In the genomic region with DNA sequence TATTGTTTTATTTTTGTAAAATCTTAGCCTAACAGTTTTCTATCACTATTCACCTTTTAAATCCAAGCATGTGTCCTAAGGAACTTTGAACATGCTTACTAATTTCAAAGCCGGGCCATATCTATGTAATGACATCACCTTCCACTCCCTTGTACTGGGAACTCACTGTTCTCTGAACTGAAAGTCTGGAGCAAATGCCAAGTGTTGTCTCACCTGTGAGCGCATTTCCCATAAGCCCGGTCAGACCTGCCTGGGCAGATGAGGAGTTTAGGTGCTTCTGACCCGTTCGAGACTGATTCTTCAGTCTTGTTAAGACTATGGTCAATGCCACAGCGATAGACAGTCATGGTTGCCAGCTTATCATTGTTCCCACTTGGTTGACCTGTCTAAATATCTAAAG, we compare ENCODE assay signal across 15 mouse cellular contexts. TPM values are rescaled to one million over a fixed set of nuclear protein-coding genes. Genes with fewer than 3 reads are reported as not detected.
DNase-seq lines count a peak whose midpoint lies in the region; ATAC-seq and TF ChIP-seq lines count a peak whose summit lies in the region.
"Had no signal": no experiment of that assay in that cellular context is flagged by ENCODE, and none has a peak within 500 bp of the region (broad histone marks: within the 10 kb centered on the region; RNA-seq: fewer than 3 reads in every experiment).

No protein-coding gene starts in this region.

- peak; percentile 34 for DNase-seq in gastrocnemius, adult 18-20 months (ENCODE audit: low spot score)
- DNase-seq in gastrocnemius, postnatal 10 days: no peak
- DNase-seq in kidney, adult 2 months: peak; percentile 48
- no peak for DNase-seq in kidney, postnatal 4 days
- DNase-seq in urinary bladder, postnatal 36 days (ENCODE audit: low spot score in 2 of 2): peak; percentile 67 to 69
- DNase-seq in urinary bladder, postnatal 10 days (ENCODE audit: low spot score): no peak
- peak; percentile 82 for DNase-seq in stomach, postnatal 0 days (ENCODE audit: low spot score)
- no peak for DNase-seq in cerebellum, adult 9-10 months
- DNase-seq: cerebellum, adult 11-12 months; thymus, postnatal 36 days had no signal

- 56% methylated on average over 6 of the region's 6 CpGs for WGBS in kidney, adult 2 months
- WGBS in stomach, postnatal 0 days: 54% methylated on average over 6 of the region's 6 CpGs

- no peak for TF ChIP-seq POLR2A in kidney, adult 2 months (IDR thresholded peaks at IDR 0.05; ENCODE audit: low read depth, low read length)

- H3K4me1 ChIP-seq in kidney, adult 2 months (ENCODE audit: control insufficient read depth, insufficient read depth, low read length): peaks cover 4% of the 10 kb centered on the region; the same call in 1 of the 2 replicates
- H3K4me1 ChIP-seq in stomach, postnatal 0 days (replicated peaks; ENCODE audit: control insufficient read depth, insufficient read depth): 0 out of 2 replicates have a peak, but pooled peaks cover 6% of the 10 kb centered on the region
- H3K4me1 ChIP-seq: limb, embryonic 10.5 days had no signal

- H3K4me3 ChIP-seq in kidney, adult 2 months (ENCODE audit: insufficient read depth, low read depth, low read length): no peak overlapping the region
- no peak overlapping the region for H3K4me3 ChIP-seq in stomach, postnatal 0 days (ENCODE audit: low read depth, low read length)
- H3K4me3 ChIP-seq: embryonic facial prominence, embryonic 13.5 days; limb, embryonic 10.5 days; liver, embryonic 15.5 days; myocyte had no signal

- peak; percentile 98 for TF ChIP-seq EP300 in stomach, postnatal 0 days (optimal IDR thresholded peaks at IDR 0.05)

- peak overlapping the region; percentile 69; the same call in 1 of the 2 replicates for H3K27ac ChIP-seq in kidney, adult 2 months (ENCODE audit: insufficient read depth, low read depth, low read length)
- peak overlapping the region; percentile 46 for H3K27ac ChIP-seq in stomach, postnatal 0 days (replicated peaks)
- H3K27ac ChIP-seq: embryonic facial prominence, embryonic 13.5 days; limb, embryonic 10.5 days; liver, embryonic 15.5 days had no signal

- no peak overlapping the region for H3K9ac ChIP-seq in stomach, postnatal 0 days (ENCODE audit: low read length)
- H3K9ac ChIP-seq: embryonic facial prominence, embryonic 13.5 days; liver, embryonic 15.5 days had no signal

- no peak overlapping the region for H3K4me2 ChIP-seq in stomach, postnatal 0 days (replicated peaks; ENCODE audit: low read depth)
- H3K4me2 ChIP-seq: embryonic facial prominence, embryonic 13.5 days; liver, embryonic 15.5 days had no signal

- no peaks in the 10 kb centered on the region for H3K9me3 ChIP-seq in stomach, postnatal 0 days (ENCODE audit: control insufficient read depth, low read length)
- H3K9me3 ChIP-seq: embryonic facial prominence, embryonic 13.5 days; limb, embryonic 10.5 days; liver, embryonic 15.5 days had no signal

- H3K36me3 ChIP-seq in kidney, adult 2 months (ENCODE audit: control insufficient read depth, insufficient read depth, low read length): no peaks in the 10 kb centered on the region
- no peaks in the 10 kb centered on the region for H3K36me3 ChIP-seq in stomach, postnatal 0 days (ENCODE audit: control insufficient read depth, insufficient read depth, low read length)
- H3K36me3 ChIP-seq: embryonic facial prominence, embryonic 13.5 days; limb, embryonic 10.5 days; liver, embryonic 15.5 days had no signal

- TF ChIP-seq CTCF in kidney, adult 2 months (conservative IDR thresholded peaks at IDR 0.05; ENCODE audit: insufficient read depth, insufficient read length, low read depth, low read length): no peak
- no peak for TF ChIP-seq CTCF in stomach, postnatal 0 days (IDR thresholded peaks at IDR 0.05; ENCODE audit: low read depth)

- ATAC-seq in stomach, postnatal 0 days (ENCODE audit: low FRiP score, low TSS enrichment): peak; percentile 86
- ATAC-seq: inflammation-experienced regulatory T-cells, adult 6 months had no signal

- no peaks in the 10 kb centered on the region for H3K27me3 ChIP-seq in kidney, adult 2 months (replicated peaks; ENCODE audit: control insufficient read depth, insufficient read depth, low read length)
- no peaks in the 10 kb centered on the region for H3K27me3 ChIP-seq in stomach, postnatal 0 days (ENCODE audit: control insufficient read depth, insufficient read depth, low read length)
- H3K27me3 ChIP-seq: embryonic facial prominence, embryonic 13.5 days; liver, embryonic 15.5 days had no signal

RNA-seq across cellular contexts. Expression of gene Klf6, which starts 19.9 kb away (rescaled TPM):
- total RNA-seq in gastrocnemius, adult 18-20 months (2021): 10 to 100 TPM; 23.4 to 34.7 TPM
- total RNA-seq in gastrocnemius, postnatal 10 days (2021): 10 to 100 TPM; 33.5 to 36.5 TPM
- 10.0 and 10.7 TPM in 2 replicates for polyA plus RNA-seq in kidney, adult 2 months (2012; rRNA removed)
- polyA plus RNA-seq in stomach, postnatal 0 days (2015; fragmentation: Nextera tagmentation; extraction: Ambion mirVana): 116 and 127 TPM in 2 replicates

Comparison
In these comparisons a context has a peak if more than half of its experiments do, and no peak if none do; other contexts are left out.
1. DNase-seq: peak in gastrocnemius, adult 18-20 months (single experiment), kidney, adult 2 months (single experiment), urinary bladder, postnatal 36 days (2 of 2) and stomach, postnatal 0 days (single experiment); none in gastrocnemius, postnatal 10 days (single experiment), kidney, postnatal 4 days (0 of 2), urinary bladder, postnatal 10 days (single experiment) and cerebellum, adult 9-10 months (single experiment).